Mouse (Mus musculus) cerebellum, adult 8-10 months (tissue): Measurements from ENCODE around the gene Espnl.

ENCODE experiments used
- DNase-seq: peaks from one replicate; pipeline ENCODE4 v3.0.0; 2022

Espnl gene

GRCm38 (mm10) chr1:91397927-91398259, 76.0 kb downstream of the Espnl start:
- DNase-seq = no peak
